Mouse (Mus musculus) heart, postnatal 4 days (tissue): ENCODE measurements at regions not wholly inside any gene's neighbourhood (a gene's known extent, or its start where the extent isn't known, plus 50 kb on each side); places are given as distances from the start of the nearest gene placed in this dataset.

Source experiments
- DNase-seq: peaks from one replicate; pipeline ENCODE4 v3.0.0; 2021

DNA sequence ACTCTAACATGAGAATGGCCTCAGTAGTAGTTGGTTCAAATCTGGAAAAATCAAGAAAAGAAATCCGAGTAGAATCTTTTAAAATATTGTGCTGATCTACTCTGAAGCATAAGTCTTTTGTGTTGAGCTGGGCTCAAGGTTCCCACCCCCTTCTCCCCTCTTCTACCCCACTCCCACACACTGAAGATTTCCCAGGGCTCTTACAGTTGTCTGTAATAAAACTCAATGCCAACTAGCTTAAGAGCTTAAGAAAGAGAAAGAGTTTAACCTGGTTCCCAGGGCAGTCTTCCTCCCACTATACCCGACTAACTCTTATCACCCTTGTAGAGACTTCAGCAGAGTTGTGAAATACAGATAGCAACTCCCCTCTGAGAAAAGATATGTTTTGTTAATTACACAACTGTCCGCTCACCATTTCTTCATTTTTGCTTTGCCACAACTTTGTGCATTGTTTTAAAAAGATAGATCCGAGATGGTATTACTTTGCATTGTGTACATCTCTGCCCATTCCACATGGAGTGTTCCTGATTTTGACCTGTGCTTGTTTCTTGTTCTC, 94.0 kb upstream of the Cpeb2 start:
- DNase-seq = no peak

DNA sequence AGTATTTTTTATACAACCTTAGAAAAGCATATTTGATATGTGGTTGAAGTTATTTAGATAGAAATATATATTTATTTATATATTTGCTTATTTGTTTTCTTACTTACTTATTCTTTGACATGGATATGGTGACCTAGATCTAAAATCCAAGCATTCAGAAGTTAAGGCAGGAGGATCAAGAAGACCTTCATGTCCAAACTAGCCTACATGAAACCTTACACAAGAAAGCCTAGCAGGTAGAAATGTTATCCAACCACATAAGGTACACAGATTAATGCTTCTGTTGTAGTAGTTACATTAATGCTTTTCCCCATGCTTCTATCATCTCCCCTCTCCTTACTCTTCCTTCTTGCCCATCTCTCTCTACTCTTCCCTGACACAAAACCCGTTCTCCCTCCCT, 93.2 kb upstream of the Cpeb2 start:
- no peak for DNase-seq

DNA sequence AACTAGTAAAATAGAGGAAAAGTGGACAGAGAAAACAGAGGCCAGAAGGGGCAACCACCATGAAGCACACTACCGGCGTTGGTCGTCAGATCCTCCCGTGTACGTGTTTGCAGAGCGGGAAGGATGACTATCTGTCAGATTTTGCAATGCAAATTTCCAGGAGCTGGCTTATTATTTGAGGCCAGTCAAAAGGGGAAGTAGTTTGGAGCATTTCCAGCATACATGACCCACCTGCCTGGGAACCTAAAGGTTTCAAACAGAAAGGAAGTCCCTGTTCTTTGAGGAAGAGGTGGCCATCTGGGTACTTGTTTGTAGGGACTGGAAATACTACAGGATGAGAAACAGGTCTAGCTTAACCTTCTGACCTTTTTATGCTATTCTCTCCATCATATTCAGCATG, 87.0 kb upstream of the Cpeb2 start:
- DNase-seq = no peak

DNA sequence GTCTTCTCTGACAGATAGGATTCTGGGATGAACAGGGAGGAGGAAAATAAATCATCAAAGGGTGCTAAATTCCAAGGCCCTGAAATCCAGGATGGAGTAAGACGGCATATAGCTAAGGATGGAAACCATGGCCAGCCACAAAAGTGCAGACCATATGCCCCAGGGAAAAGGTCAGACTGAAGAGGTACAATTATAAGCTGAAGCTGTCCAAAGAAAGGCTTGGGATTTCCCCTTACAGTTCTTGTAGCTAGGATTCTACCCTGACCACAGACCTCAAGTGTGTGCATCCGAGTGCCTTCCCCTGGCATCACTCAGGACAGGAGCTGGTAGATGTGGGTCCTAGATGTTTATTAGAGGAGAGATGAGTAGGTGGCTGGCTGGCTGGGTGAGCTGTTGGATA, 86.0 kb upstream of the Cpeb2 start:
- DNase-seq = no peak

DNA sequence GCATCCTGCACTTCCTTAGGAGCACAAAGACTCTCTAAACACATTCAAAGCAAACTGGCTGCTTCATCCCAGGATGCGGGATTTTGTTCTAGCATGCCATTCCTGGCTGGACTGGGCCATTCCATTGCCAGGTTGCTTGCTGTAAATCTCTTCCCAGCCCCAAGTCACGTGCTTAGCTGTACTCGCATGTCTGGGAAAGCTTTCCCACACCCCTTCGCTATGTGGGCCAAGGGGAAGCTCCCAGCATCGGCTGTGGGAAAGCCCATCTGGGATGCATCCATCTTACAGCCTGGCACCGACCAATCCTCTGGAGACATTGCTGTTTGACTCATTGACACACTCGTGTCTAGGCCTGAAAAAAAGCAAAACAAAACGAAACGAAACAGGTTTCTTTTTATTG, 84.5 kb upstream of the Cpeb2 start:
- peak; percentile 5 for DNase-seq

DNA sequence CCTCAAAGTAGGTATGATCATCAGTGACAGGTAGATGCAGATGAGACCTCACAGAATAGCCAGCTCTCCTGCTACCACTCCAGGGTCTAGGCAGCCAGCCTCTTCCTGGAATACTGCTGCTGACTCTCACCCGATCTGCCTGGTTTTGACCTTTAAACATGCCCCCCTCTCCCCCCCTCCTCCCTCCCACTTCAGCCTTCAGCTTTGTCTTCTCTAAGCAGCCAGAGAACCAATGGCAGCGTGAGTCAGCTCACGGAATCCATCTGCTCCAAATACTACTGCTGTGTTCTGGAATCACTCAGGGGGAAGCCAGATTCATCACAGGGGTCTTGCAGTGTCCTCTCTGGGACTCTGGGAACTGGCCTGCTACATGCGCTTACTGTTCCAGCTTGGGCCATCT, 83.4 kb upstream of the Cpeb2 start:
- no peak for DNase-seq

DNA sequence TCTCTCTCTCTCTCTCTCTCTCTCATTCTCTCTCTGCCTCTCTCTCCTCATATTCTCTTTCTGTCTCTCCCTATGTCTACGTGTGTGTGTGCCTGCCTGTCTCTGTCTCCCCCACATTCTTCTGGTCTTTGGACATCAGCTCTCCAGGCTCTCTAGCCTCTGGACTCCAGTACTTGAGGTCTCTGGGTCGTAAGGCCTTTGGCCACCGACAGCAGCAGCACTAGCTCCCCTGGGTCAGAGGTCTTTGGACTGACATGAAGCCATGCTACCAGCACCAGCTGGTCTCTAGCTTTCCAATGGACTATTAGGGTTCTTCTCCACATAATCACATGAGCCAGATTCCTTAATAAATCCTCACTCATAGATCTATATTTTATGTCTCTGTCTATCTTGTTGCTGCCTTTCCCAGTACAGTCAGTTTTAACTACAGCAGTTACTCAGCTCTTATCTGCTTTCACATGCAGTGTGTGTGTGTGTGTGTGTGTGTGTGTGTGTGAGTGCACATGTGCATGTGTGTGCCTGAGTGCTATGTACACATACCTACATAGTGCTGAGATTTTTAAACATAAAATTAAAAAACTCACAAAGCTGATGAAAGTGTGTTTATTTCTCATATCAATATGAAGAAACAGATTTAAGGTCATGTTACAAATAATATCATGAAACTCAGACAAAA, 81.7 kb upstream of the Cpeb2 start:
- DNase-seq = no peak

DNA sequence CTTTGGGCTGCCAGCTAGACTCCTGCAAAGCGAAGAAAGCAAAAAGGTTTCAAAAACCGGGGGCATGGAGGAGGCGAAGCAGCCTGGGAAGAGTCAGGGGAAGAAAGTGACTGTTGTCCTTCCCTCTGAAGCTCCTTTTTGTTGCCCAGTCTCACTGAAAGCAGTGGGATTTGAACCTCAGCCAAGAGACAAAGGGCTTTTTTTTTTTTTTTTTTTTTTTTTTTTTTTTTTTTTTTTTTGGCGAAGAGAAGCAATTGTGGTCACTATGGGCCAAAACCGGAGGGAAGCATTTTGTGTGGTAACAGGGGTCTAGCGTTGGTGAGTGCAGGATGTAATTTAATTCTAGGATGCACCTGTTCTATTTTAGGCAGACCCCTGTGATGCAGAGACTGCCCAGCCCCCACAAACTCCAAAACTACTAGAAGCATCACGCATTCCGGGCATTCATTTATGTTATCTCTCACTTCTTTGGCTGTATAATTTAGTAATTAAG, 80.8 kb upstream of the Cpeb2 start:
- no peak for DNase-seq

DNA sequence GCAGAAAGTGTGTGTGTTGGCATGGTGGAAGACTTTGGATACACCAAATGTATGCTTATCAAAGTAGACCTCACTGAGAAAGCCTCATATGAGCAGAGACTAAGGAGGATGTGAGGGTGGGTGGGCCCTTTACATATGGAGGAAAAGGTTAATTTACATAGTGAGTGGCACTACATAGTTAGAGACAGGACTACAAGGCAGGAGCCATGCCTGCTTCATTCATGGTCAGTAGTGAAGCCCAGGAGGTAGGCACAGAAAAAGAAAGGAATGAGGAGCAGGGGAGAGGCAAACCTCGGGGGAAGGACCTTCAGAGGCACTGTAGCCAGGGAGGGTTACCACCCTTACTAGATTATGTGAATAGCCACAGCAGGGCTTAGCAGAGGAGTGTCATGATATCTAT, 80.1 kb upstream of the Cpeb2 start:
- no peak for DNase-seq

DNA sequence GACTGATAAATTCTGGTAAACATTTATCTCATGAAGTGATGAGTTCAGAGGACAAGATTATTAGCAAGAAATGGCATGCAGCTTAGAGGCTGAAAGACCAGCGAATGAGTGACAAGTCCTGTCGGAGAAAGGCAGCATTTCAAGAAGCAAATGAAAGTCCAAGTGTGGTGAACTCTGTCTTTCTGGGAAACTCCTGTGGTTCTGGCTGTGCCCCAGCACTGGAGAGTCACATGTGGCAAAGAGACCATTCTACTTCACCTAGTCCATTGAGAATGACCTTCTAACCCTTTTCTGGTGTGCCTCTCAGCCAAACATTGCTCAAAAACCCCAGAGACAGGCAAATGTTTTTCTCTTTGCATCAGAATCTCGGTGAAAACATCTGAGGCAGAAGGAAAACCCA, 76.2 kb upstream of the Cpeb2 start:
- no peak for DNase-seq

DNA sequence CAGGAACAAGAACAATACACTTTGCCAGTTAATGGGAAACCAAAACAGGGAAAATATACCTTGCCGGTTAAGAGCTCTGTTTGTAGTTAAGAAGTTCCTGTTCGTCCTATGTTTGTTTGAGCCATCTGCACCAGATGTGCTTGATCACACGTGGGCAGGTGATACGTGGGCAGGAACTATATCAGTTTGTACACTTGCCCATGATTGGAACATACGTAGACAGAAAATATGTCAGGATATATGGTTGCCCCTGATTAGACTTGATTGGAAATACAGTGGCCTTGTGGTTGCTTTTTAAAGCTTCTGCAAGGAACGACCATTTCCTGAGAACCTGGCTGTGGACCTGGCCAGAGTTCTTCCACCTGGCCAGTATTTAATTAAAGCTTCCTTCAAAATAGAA, 72.8 kb upstream of the Cpeb2 start:
- DNase-seq = no peak

DNA sequence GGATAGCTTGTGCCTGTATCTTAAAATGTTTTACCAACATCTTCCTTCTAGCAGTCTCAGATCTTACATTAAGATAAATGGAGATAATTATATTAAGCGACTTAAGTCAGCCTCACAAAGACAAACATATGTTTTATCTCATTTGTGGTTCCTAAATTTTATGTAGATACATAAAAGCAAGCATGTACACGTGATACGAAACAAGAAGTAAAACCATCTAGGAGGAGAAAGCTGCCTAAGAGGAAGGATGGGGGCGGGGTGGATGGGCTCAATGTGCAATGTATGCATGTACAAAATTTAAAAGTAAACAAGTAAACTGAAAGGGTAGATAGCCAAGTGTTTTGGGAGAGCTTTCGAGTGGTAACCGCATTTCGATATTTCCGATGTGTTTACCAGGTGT, 51.5 kb upstream of the Cpeb2 start:
- DNase-seq = no peak
